Mouse (Mus musculus) E14TG2a.4 (cell line): Measurements from ENCODE around the gene Ndufb6.
"Not testable (repeated sequence)": the region's sequence is repeated elsewhere in the genome, so short reads cannot be mapped to it uniquely, and the experiment has no call there.

Experiments used
- H3K27me3 ChIP-seq: 2 replicates; pipeline ENCODE4 v1.6.1; 2014; ENCODE audit warnings: low read length, control low read depth; ENCODE audit not compliant: insufficient read depth
- H3K36me3 ChIP-seq: 2 replicates; pipeline ENCODE4 v1.6.1; 2014; ENCODE audit warnings: low read length, control low read depth; ENCODE audit not compliant: insufficient read depth
- H3K4me1 ChIP-seq: replicated peaks from 2 replicates; pipeline ENCODE4 v1.6.1; 2014; ENCODE audit warnings: low read depth, low read length, control low read depth
- H3K4me3 ChIP-seq: replicated peaks from 2 replicates; pipeline ENCODE4 v1.5.1; 2014; ENCODE audit warnings: mild to moderate bottlenecking, low read length
- H3K9me3 ChIP-seq: 2 replicates; pipeline ENCODE4 v1.6.1; 2014; ENCODE audit warnings: low read length, control low read depth
- CTCF ChIP-seq: conservative IDR thresholded peaks from 2 replicates; pipeline ENCODE4 v1.5.1; 2014; ENCODE audit warnings: low read length
- NANOG ChIP-seq: IDR thresholded peaks from 2 replicates; pipeline ENCODE4 v1.6.1; 2014; ENCODE audit warnings: borderline replicate concordance, low read length, mixed read lengths
- POU5F1 ChIP-seq: IDR thresholded peaks from 2 replicates; pipeline ENCODE4 v1.6.1; 2014; ENCODE audit warnings: low read length, borderline replicate concordance

Gene Ndufb6

GRCm38 (mm10) chr4:40302445-40303125 lies 23.4 kb upstream of the Ndufb6 start:
- H3K4me3 ChIP-seq, result no peak overlapping the region
- no peaks in the 10 kb centered on the region for H3K36me3 ChIP-seq
- H3K4me1 ChIP-seq, result peaks cover under 1% of the 10 kb centered on the region; the same call in 1 of the 2 replicates
- H3K27me3 ChIP-seq, result peaks cover 23% of the 10 kb centered on the region
- H3K9me3 ChIP-seq, result peaks cover 8% of the 10 kb centered on the region
- TF ChIP-seq CTCF (no peak), NANOG (no peak), POU5F1 (no peak)

- TF ChIP-seq CTCF (peak; percentile 67), NANOG (no peak), POU5F1 (no peak)
- peaks cover 8% of the 10 kb centered on the region for H3K9me3 ChIP-seq
Observed at GRCm38 (mm10) chr4:40301076-40301789, 22.0 kb upstream of the Ndufb6 start.

DNA sequence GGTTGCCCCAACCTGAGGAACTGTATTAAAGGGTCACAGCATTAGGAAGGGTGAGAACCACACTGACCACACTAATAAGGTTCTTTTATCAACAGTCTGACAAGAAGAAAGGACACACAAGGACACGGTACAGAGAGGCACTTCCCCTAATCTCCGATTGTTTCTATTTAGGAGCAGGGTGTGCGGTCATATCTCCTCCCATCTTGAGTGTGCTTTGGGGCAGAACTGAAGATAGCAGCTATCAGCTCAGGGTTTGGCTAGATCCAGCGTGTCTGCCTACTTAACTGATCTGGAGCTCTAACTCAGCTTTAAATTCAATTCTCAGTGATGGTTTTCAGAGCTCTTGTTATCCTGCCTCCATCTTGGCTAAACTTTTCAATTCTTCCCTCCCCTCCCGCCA lies 19.9 kb upstream of the Ndufb6 start:
- Histone ChIP-seq H3K4me3 (no peak overlapping the region), H3K27me3 (peaks cover 11% of the 10 kb centered on the region), H3K36me3 (no peaks in the 10 kb centered on the region), H3K9me3 (peaks cover 25% of the 10 kb centered on the region), H3K4me1 (no peaks in the 10 kb centered on the region)
- TF ChIP-seq NANOG (no peak), CTCF (no peak)

More at GRCm38 (mm10) chr4:40301076-40301789, 22.0 kb upstream of the Ndufb6 start:
- Histone ChIP-seq H3K27me3 (peaks cover 16% of the 10 kb centered on the region), H3K36me3 (no peaks in the 10 kb centered on the region), H3K4me3 (no peak overlapping the region), H3K4me1 (no peaks in the 10 kb centered on the region)

GRCm38 (mm10) chr4:40291511-40291910 lies 12.3 kb upstream of the Ndufb6 start:
- not testable (repeated sequence) for H3K4me1 ChIP-seq, H3K27me3 ChIP-seq, H3K4me3 ChIP-seq, H3K36me3 ChIP-seq
- peaks cover 63% of the 10 kb centered on the region for H3K9me3 ChIP-seq

GRCm38 (mm10) chr4:40289046-40289445 lies 9.8 kb upstream of the Ndufb6 start:
- no peaks in the 10 kb centered on the region for H3K27me3 ChIP-seq
- peaks cover 17% of the 10 kb centered on the region for H3K4me1 ChIP-seq
- TF ChIP-seq NANOG (no peak), CTCF (no peak), POU5F1 (no peak)
- no peaks in the 10 kb centered on the region for H3K36me3 ChIP-seq
- H3K4me3 ChIP-seq, result no peak overlapping the region
- peaks cover 45% of the 10 kb centered on the region for H3K9me3 ChIP-seq

DNA sequence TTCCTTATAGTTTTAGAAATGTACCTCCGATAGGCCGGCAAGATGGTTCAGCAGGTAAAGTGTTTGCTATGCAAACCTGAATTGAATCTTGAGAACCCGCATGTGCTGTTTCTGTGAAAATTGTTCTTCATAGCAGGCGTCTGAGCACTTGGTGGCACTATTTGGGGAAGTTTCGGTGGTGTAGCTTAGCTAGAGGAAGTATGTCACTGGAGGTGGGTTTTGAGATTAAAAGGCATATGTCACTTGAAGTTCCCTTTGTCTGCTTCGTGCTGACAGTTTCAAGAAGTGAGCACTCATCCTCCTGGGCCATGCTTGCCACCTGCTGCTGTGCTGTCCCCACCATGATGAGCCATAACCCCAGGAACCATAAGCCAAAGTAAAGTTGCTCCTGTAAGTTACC lies 8.2 kb upstream of the Ndufb6 start:
- peaks cover 17% of the 10 kb centered on the region for H3K4me1 ChIP-seq
- peaks cover 33% of the 10 kb centered on the region for H3K9me3 ChIP-seq
- no peaks in the 10 kb centered on the region for H3K27me3 ChIP-seq
- TF ChIP-seq CTCF, result no peak
- no peak for TF ChIP-seq POU5F1
- TF ChIP-seq NANOG, result no peak
- H3K36me3 ChIP-seq, result no peaks in the 10 kb centered on the region
- no peak overlapping the region for H3K4me3 ChIP-seq

GRCm38 (mm10) chr4:40285582-40285981 lies 6.4 kb upstream of the Ndufb6 start:
- Histone ChIP-seq H3K4me1 (peaks cover 17% of the 10 kb centered on the region), H3K36me3 (no peaks in the 10 kb centered on the region), H3K4me3 (no peak overlapping the region), H3K27me3 (no peaks in the 10 kb centered on the region), H3K9me3 (peaks cover 14% of the 10 kb centered on the region)
- TF ChIP-seq POU5F1 (no peak), CTCF (peak; percentile 54)

GRCm38 (mm10) chr4:40278880-40279275 lies 343 bp downstream of the Ndufb6 start:
- Histone ChIP-seq H3K4me3 (peak overlapping the region; percentile 100), H3K27me3 (no peaks in the 10 kb centered on the region), H3K36me3 (peaks cover 29% of the 10 kb centered on the region), H3K9me3 (no peaks in the 10 kb centered on the region), H3K4me1 (peaks cover 17% of the 10 kb centered on the region)
- TF ChIP-seq NANOG, result no peak
- no peak for TF ChIP-seq POU5F1
- no peak for TF ChIP-seq CTCF
